Mouse (Mus musculus) stomach, postnatal 0 days (tissue): ENCODE measurements at regions not wholly inside any gene's neighbourhood (a gene's known extent, or its start where the extent isn't known, plus 50 kb on each side); places are given as distances from the start of the nearest gene placed in this dataset.

ENCODE experiments used
- CTCF ChIP-seq: IDR thresholded peaks from 2 replicates; pipeline ENCODE4 v1.5.1; 2016; ENCODE audit warnings: antibody characterized with exemption, low read depth, mild to moderate bottlenecking, moderate library complexity
- EP300 ChIP-seq: optimal IDR thresholded peaks from 2 replicates; pipeline ENCODE3; 2016; ENCODE audit warnings: antibody characterized with exemption

- TF ChIP-seq EP300: no peak
- TF ChIP-seq CTCF: no peak
Observed at GRCm38 (mm10) chr5:119082895-119083294, 522.4 kb downstream of the Med13l start.
